Mouse (Mus musculus): ENCODE results near the gene Lin52. TPM values are rescaled to one million over a fixed set of nuclear protein-coding genes. Genes with fewer than 3 reads are reported as not detected.

Gene Lin52
- polyA plus RNA-seq, 1 experiment, result not detected

DNA sequence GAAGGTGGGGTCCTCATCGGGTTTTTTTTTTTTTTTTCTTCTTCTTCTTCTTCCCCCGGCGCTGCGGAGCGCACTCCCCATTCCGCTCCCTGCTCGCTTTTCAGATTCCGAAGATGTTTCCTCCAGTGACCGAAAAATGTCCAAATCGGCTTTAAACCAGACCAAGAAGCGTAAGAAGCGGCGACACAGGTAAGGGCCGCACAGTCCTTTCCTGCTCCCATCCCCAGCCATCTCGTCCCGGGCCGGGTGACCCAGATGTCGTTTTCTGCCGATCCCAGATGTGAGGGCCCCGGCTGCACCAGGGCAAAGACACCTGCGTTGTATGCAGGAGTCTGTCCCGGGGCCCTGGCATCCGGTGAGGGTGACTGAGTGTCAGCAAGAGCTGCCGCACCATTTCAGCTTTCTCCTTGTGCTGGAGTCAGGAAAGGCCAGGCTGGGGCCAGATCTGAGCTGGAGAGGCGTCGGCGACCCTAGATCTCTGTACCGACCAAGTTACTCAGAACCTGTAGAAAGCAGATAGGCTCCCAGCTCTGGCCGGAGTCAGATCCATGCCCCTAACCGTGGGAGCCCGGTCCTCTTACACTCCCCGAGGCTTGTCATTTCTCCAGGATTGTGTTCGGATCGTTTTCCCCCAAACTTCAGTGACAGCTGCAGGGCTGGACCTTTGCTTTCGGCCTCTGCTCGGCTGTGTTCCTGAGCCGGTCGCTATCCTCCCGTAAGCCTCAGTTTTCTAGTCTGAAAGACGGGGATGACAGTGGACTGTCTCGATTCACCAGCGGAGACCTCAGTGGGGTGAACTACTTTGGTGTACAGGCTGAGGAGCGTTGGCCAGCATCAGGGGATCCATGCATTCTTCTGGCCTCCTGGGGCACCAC lies 120.5 kb downstream of the Lin52 start:
- Histone ChIP-seq H3K4me3 (ENCODE audit: insufficient read depth, low read depth, low read length) (no peak overlapping the region), H3K4me1 (ENCODE audit: control insufficient read depth, insufficient read depth, low read length) (peaks cover 18% of the 10 kb centered on the region)
- 9% methylated on average over 43 of the region's 43 CpGs for WGBS

DNA sequence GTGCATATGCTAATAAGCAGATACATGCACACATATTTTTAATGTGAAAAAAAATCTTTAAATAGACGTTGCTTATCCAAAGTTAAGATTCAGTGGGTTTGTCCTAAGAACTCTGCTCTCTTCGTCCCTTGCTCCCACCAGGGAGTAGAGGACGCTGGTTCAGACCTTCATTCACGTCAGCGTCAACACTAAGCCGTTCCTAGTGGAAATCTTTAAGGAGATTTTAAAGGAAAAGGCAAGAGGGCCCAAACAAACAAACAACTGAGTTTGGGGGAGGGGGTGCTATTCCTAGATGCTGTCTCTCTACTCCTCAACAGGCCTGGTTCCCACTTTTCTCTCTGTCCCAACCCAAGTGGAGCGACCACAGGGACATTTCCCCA lies 121.1 kb downstream of the Lin52 start:
- H3K4me3 ChIP-seq (ENCODE audit: insufficient read depth, low read depth, low read length), result no peak overlapping the region
- no peak overlapping the region for H3K27ac ChIP-seq (ENCODE audit: insufficient read depth, low read depth, low read length)
- no peak for TF ChIP-seq CTCF (IDR thresholded peaks at IDR 0.05; ENCODE audit: insufficient read depth, low read depth, low read length)
- TF ChIP-seq POLR2A (IDR thresholded peaks at IDR 0.05; ENCODE audit: insufficient read depth, low read depth, low read length), result no peak
- 25% methylated on average over 7 of the region's 7 CpGs for WGBS
- peaks cover 18% of the 10 kb centered on the region for H3K4me1 ChIP-seq (ENCODE audit: control insufficient read depth, insufficient read depth, low read length)

More for the DNA sequence above, 120.5 kb downstream of the Lin52 start:
- no peak overlapping the region for H3K27ac ChIP-seq (ENCODE audit: insufficient read depth, low read depth, low read length)
- no peak for TF ChIP-seq CTCF (IDR thresholded peaks at IDR 0.05; ENCODE audit: insufficient read depth, low read depth, low read length)
- TF ChIP-seq POLR2A (IDR thresholded peaks at IDR 0.05; ENCODE audit: insufficient read depth, low read depth, low read length), result no peak

DNA sequence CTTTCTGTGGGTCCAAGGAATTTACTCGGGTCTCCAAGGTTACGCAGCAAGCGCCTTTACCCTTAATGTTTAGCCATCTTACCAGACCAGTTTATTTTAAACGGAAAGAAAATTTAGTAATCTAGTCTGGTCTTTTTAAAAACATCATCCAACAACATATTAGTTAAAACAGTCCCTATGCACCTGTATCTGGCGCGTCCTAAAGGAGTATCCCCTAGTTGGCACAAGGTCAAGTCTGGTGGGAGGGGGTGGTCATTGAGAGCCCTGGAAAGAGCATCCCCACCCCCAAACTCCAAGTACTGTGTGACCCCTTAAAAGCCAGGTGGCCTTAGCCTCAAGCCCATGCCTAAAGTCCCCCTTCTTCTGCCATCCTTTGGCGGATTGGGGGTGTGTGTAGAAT lies 121.9 kb downstream of the Lin52 start:
- peaks cover 18% of the 10 kb centered on the region for H3K4me1 ChIP-seq (ENCODE audit: control insufficient read depth, insufficient read depth, low read length)
- no peak overlapping the region for H3K27ac ChIP-seq (ENCODE audit: insufficient read depth, low read depth, low read length)
- 28% methylated on average over 7 of the region's 7 CpGs for WGBS
- TF ChIP-seq CTCF (IDR thresholded peaks at IDR 0.05; ENCODE audit: insufficient read depth, low read depth, low read length) (no peak), POLR2A (IDR thresholded peaks at IDR 0.05; ENCODE audit: insufficient read depth, low read depth, low read length) (no peak)
- no peak overlapping the region for H3K4me3 ChIP-seq (ENCODE audit: insufficient read depth, low read depth, low read length)

DNA sequence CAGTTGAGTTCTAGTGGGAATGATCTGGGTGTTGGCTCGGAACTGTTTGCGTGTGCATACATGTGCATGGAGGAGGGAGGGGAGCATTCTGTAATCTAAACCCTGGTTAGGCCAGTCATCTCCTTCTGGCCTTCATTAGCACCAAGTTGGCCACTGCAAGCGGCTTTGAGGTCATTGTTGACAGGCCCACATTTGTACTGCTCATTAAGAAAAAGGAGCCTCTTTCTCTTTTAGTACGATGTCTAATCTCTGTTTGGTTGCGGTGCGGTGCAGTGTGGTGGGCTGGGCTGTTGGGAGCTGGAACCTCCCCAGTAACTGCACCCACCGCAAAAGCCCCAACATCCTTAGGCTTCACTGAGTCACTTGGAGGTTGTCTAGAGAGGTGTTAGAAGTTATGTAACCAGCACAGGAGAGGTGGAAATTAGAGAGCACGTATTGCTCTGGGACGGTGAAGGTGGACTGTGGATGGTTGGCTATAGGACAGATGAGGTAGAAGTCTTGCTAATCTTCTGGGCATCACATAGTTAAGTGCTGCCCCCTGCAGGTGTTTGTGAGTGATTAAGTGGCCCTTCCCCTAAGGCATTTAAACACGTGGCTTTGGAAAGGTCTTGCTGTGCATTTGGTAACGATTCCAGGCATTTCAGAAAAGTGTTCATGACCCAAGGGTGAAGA lies 126.7 kb downstream of the Lin52 start:
- no peak for TF ChIP-seq CTCF (IDR thresholded peaks at IDR 0.05; ENCODE audit: insufficient read depth, low read depth, low read length)
- Histone ChIP-seq H3K4me1 (ENCODE audit: control insufficient read depth, insufficient read depth, low read length) (no peaks in the 10 kb centered on the region), H3K4me3 (ENCODE audit: insufficient read depth, low read depth, low read length) (no peak overlapping the region), H3K27ac (ENCODE audit: insufficient read depth, low read depth, low read length) (no peak overlapping the region)
- 64% methylated on average over 11 of the region's 11 CpGs for WGBS

DNA sequence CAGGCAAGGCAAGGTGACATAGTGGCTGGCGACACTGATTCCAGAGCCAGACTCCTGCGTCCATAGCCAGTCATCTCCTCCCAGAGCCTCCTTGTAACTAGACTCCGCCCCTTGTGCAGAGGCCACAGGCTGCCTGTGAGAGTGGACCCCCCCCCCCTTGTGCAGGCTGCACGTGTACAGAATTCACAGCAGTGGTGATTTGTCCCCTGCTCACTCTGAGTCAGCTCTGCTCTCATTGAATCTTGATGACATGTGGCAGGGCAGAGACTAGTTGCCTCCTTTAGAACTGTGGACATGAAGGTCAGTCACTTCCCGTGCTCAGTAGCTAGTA lies 127.2 kb downstream of the Lin52 start:
- TF ChIP-seq POLR2A (IDR thresholded peaks at IDR 0.05; ENCODE audit: insufficient read depth, low read depth, low read length) (no peak), CTCF (IDR thresholded peaks at IDR 0.05; ENCODE audit: insufficient read depth, low read depth, low read length) (no peak)
- Histone ChIP-seq H3K27ac (ENCODE audit: insufficient read depth, low read depth, low read length) (no peak overlapping the region), H3K4me3 (ENCODE audit: insufficient read depth, low read depth, low read length) (no peak overlapping the region), H3K4me1 (ENCODE audit: control insufficient read depth, insufficient read depth, low read length) (no peaks in the 10 kb centered on the region)
- 33% methylated on average over 5 of the region's 5 CpGs for WGBS

DNA sequence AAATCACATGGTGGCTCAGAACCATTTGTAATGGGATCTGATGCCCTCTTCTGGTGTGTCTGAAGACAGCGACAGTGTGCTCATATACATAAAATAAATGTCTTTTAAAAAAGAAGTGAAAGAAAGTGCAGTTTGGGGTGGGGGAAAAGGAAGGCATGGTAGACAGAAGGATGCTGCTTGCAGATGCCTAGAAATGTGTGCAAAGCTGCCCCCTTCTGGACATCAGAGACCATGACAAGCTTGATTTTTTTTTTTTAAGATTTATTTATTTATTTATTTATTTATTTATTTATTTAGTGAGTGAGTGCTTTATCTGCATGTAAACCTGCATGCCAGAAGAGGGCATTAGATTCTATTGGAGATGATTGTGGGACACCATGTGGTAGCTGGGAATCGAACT lies 130.1 kb downstream of the Lin52 start:
- TF ChIP-seq CTCF (IDR thresholded peaks at IDR 0.05; ENCODE audit: insufficient read depth, low read depth, low read length), result no peak
- no peak for TF ChIP-seq POLR2A (IDR thresholded peaks at IDR 0.05; ENCODE audit: insufficient read depth, low read depth, low read length)
- Histone ChIP-seq H3K27ac (ENCODE audit: insufficient read depth, low read depth, low read length) (no peak overlapping the region), H3K4me1 (ENCODE audit: control insufficient read depth, insufficient read depth, low read length) (no peaks in the 10 kb centered on the region), H3K4me3 (ENCODE audit: insufficient read depth, low read depth, low read length) (no peak overlapping the region)
- 95% methylated on average over 2 of the region's 2 CpGs for WGBS

DNA sequence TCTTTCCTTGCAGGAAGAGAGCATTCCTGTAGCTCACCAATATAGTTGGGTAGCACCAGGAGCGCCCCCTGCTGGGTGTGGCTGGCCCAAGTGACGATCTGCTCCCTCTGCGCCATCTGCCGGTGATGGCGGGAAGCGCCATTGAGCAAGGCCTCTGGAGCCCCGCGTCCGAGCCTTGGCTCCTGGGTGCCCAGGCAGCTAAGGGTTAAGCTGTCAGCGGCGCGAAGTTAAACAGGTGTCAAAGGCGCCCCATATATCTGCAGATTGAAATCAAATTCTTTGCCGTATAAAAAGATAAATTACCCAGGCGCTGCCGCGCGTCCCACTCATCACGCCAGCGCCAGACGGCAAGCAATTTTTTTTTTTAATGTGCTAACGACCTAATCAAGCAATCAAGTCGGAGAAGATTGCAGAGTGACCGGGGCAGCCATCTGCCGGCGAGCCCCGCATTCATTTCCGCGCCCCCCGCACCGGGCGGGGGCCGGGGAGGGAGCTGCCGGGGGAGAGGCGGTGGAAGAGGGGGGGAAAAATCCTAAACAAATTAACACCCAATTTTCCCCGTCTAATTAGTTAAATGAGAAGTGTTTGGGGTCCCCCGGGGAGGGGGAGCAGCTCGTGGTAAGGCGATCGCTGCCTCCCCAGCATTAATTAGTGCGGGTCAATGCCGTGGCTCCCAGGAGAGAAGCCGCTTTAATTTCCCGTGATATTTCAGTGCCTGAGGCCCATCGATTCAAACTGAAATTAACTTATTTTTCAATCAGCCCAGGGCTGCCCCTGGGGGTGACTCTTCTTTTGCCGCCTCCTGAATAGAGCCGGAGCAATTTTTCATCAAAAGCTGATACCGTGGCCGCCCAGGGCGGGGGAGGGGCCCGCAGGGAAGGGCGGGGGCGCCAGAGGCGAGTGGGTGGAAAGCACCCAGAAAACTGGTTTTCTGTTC lies 138.9 kb downstream of the Lin52 start:
- Histone ChIP-seq H3K4me1 (ENCODE audit: control insufficient read depth, insufficient read depth, low read length) (no peaks in the 10 kb centered on the region), H3K27ac (ENCODE audit: insufficient read depth, low read depth, low read length) (no peak overlapping the region), H3K4me3 (ENCODE audit: insufficient read depth, low read depth, low read length) (peak overlapping the region; percentile 61)
- WGBS, result under 1% methylated on average over 54 of the region's 54 CpGs
- TF ChIP-seq POLR2A (IDR thresholded peaks at IDR 0.05; ENCODE audit: insufficient read depth, low read depth, low read length) (no peak), CTCF (IDR thresholded peaks at IDR 0.05; ENCODE audit: insufficient read depth, low read depth, low read length) (peak; percentile 100)

Other genes with a start within 250 kb of the Lin52 start
- not detected in 2 replicates for gene Elmsan1, start 232.5 kb upstream of the Lin52 start, polyA plus RNA-seq (2012; ENCODE audit: insufficient read depth, insufficient read length, low replicate concordance, missing spikeins)
- gene Ptgr2, start 166.2 kb upstream of the Lin52 start, polyA plus RNA-seq (2012; ENCODE audit: insufficient read depth, insufficient read length, low replicate concordance, missing spikeins), result not detected in 2 replicates
- not detected in 2 replicates for gene Zfp410, start 134.6 kb upstream of the Lin52 start, polyA plus RNA-seq (2012; ENCODE audit: insufficient read depth, insufficient read length, low replicate concordance, missing spikeins)
- not detected in 2 replicates for gene Coq6, start 89.8 kb upstream of the Lin52 start, polyA plus RNA-seq (2012; ENCODE audit: insufficient read depth, insufficient read length, low replicate concordance, missing spikeins)
- not detected in 2 replicates for gene Fam161b, start 89.6 kb upstream of the Lin52 start, polyA plus RNA-seq (2012; ENCODE audit: insufficient read depth, insufficient read length, low replicate concordance, missing spikeins)
- gene Entpd5, start 42.4 kb upstream of the Lin52 start, polyA plus RNA-seq (2012; ENCODE audit: insufficient read depth, insufficient read length, low replicate concordance, missing spikeins), result not detected in 2 replicates
- gene Bbof1, start 42.4 kb upstream of the Lin52 start, polyA plus RNA-seq (2012; ENCODE audit: insufficient read depth, insufficient read length, low replicate concordance, missing spikeins), result not detected in 2 replicates
- gene Rnf113a2, start 34.2 kb upstream of the Lin52 start, polyA plus RNA-seq (2012; ENCODE audit: insufficient read depth, insufficient read length, low replicate concordance, missing spikeins), result not detected in 2 replicates
- gene Aldh6a1, start 418 bp upstream of the Lin52 start, polyA plus RNA-seq (2012; ENCODE audit: insufficient read depth, insufficient read length, low replicate concordance, missing spikeins), result not detected in 2 replicates
- gene Vsx2, start 118.3 kb downstream of the Lin52 start, polyA plus RNA-seq (2012; ENCODE audit: insufficient read depth, insufficient read length, low replicate concordance, missing spikeins), result not detected in 2 replicates
- gene Abcd4, start 166.0 kb downstream of the Lin52 start, polyA plus RNA-seq (2012; ENCODE audit: insufficient read depth, insufficient read length, low replicate concordance, missing spikeins), result not detected in 2 replicates
- not detected in 2 replicates for gene Vrtn, start 189.6 kb downstream of the Lin52 start, polyA plus RNA-seq (2012; ENCODE audit: insufficient read depth, insufficient read length, low replicate concordance, missing spikeins)
- not detected in 2 replicates for gene Syndig1l, start 247.4 kb downstream of the Lin52 start, polyA plus RNA-seq (2012; ENCODE audit: insufficient read depth, insufficient read length, low replicate concordance, missing spikeins)